Mouse (Mus musculus) kidney, adult 2 months (tissue): ENCODE data around the gene Gemin7. TPM values are rescaled to one million over a fixed set of nuclear protein-coding genes. Genes with fewer than 3 reads are reported as not detected.

Source experiments
- DNase-seq: peaks from one replicate; pipeline ENCODE4 v3.0.0; 2021
- H3K27ac ChIP-seq: fragments of 200-500 bp; 2 replicates; pipeline ENCODE4 v1.5.1; 2012; ENCODE audit warnings: low read depth, low read length, control low read depth, inconsistent platforms; ENCODE audit not compliant: insufficient read depth
- H3K27me3 ChIP-seq: fragments of 200-500 bp; replicated peaks from 2 replicates; pipeline ENCODE4 v1.6.1; 2012; ENCODE audit warnings: mild to moderate bottlenecking, moderate library complexity, low read length, inconsistent platforms; ENCODE audit not compliant: control insufficient read depth, insufficient read depth
- H3K36me3 ChIP-seq: fragments of 200-500 bp; 2 replicates; pipeline ENCODE4 v1.6.1; 2012; ENCODE audit warnings: mild to moderate bottlenecking, moderate library complexity, low read length, inconsistent platforms; ENCODE audit not compliant: control insufficient read depth, insufficient read depth
- H3K4me1 ChIP-seq: fragments of 200-500 bp; 2 replicates; pipeline ENCODE4 v1.6.1; 2011; ENCODE audit warnings: low read length; ENCODE audit not compliant: control insufficient read depth, insufficient read depth
- H3K4me3 ChIP-seq: fragments of 200-500 bp; 2 replicates; pipeline ENCODE4 v1.5.1; 2011; ENCODE audit warnings: mild to moderate bottlenecking, low read depth, low read length, control low read depth; ENCODE audit not compliant: insufficient read depth
- CTCF ChIP-seq: fragments of 200-500 bp; conservative IDR thresholded peaks from 2 replicates; pipeline ENCODE4 v1.5.1; 2011; ENCODE audit warnings: low read depth, mild to moderate bottlenecking, control low read depth, low read length, moderate library complexity, mixed read lengths; ENCODE audit not compliant: insufficient read depth, insufficient read length
- POLR2A ChIP-seq: fragments of 200-500 bp; IDR thresholded peaks from one replicate; pipeline ENCODE4 v1.6.1; 2011; ENCODE audit warnings: low read depth, low read length, control low read depth
- WGBS: fragments of 180-500 bp; shearing (Covaris S2); methylation state at CpG from one replicate; pipeline ENCODE4 v1.1.7; 2018; 5-methylcytosine and 5-hydroxymethylcytosine counted together
- polyA plus RNA-seq: library from polyadenylated mRNA; depleted of rRNA; stranded (reverse); fragments of >200 nt; gene quantifications from 2 replicates; pipeline ENCODE4 v1.2.3, GENCODE M21; 2012

Gene Gemin7
- polyA plus RNA-seq, 1 experiment: 143 TPM

DNA sequence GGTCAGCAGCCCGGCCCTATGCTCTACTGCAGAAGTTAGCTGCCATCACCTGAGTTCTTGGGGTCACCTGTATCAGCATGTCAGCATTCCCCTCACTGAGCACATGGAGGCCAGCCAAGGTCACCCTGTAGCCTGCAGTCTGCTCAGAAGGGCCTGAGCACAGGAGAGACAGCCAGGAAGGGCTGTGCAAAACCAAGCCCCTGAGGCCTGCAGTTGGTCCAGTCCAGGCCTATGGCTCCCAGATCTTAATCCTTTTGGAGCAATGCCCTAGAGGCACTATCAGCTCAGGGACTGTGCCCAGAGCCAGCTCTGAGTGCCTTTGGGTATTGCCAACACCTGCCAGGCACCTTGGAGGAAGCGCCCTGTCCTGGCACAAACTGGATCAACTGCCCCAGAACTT lies 20.3 kb downstream of the Gemin7 start:
- Histone ChIP-seq H3K4me3 (no peak overlapping the region), H3K27me3 (no peaks in the 10 kb centered on the region), H3K27ac (no peak overlapping the region), H3K4me1 (peaks cover 34% of the 10 kb centered on the region), H3K36me3 (no peaks in the 10 kb centered on the region)
- WGBS: 60% methylated on average over 2 of the region's 2 CpGs
- peak; percentile 69 for DNase-seq
- TF ChIP-seq CTCF (no peak), POLR2A (no peak)

DNA sequence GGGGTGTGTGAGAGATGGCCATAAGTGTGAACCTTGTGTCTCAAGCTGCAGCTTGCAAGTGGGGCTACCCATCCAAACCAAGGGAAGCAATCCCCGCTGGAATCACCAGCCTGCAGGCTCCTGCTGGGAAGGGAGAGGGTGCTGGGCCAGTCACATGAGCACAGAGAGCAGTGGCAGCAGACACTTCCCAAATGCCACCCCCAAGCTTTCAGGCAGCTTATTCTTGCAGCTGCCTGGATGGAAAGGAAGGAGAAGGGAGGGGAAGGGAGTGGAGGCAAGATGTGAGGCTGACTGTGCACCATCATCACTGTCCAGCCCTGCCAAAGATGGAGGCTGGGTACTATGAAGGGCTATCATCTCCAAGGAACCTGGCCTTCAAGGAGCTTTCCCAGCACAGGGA lies 23.2 kb downstream of the Gemin7 start:
- Histone ChIP-seq H3K27me3 (no peaks in the 10 kb centered on the region), H3K36me3 (no peaks in the 10 kb centered on the region), H3K4me1 (peaks cover 30% of the 10 kb centered on the region), H3K4me3 (no peak overlapping the region), H3K27ac (no peak overlapping the region)
- TF ChIP-seq POLR2A (no peak), CTCF (no peak)
- no peak for DNase-seq
- 63% methylated on average over 1 of the region's 1 CpGs for WGBS

DNA sequence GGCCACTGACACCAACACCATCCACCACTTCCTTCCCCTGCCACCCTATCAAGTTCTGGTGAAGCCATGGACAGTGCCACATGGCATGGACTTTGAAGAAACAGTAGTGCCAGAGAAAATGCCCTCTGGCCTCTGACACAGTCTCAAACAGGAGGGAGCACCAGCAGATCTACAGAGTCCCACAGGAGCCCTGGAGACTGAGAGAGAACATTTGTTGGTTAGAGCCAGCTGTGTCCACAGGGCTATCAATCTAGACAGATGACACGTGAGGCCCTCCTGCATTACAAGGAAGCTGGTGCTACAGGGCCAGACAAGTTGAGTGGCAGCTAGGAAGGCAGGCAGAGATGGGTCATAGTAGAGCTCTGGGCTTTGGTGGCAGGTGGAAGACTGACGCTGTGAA lies 25.0 kb downstream of the Gemin7 start:
- Histone ChIP-seq H3K36me3 (no peaks in the 10 kb centered on the region), H3K27me3 (no peaks in the 10 kb centered on the region), H3K4me3 (no peak overlapping the region), H3K27ac (no peak overlapping the region), H3K4me1 (peaks cover 15% of the 10 kb centered on the region)
- no peak for DNase-seq
- 43% methylated on average over 2 of the region's 2 CpGs for WGBS
- TF ChIP-seq CTCF: no peak
- no peak for TF ChIP-seq POLR2A

DNA sequence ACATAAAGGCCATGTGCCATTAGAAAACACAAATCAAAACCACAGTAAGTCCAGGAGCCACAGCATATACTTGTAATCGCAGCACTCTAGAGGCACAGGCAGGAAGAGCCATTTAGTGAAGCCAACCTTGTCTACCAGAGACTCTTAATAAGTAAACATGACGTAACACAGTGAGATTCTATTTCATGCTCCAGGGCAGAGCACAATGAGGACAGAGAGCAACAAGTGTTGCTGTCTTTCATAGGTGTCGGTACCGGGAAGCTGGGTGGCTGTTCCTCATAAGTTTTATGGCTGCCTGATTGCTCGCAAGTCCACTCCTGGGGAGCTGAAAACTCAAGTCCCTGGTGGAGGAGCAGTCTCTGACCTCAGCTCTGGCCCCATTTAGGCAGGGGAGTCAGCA lies 25.8 kb downstream of the Gemin7 start:
- DNase-seq: no peak
- Histone ChIP-seq H3K4me3 (no peak overlapping the region), H3K4me1 (peaks cover 10% of the 10 kb centered on the region), H3K27me3 (no peaks in the 10 kb centered on the region), H3K36me3 (no peaks in the 10 kb centered on the region), H3K27ac (no peak overlapping the region)
- TF ChIP-seq POLR2A: no peak
- TF ChIP-seq CTCF: no peak
- WGBS: 53% methylated on average over 5 of the region's 5 CpGs

DNA sequence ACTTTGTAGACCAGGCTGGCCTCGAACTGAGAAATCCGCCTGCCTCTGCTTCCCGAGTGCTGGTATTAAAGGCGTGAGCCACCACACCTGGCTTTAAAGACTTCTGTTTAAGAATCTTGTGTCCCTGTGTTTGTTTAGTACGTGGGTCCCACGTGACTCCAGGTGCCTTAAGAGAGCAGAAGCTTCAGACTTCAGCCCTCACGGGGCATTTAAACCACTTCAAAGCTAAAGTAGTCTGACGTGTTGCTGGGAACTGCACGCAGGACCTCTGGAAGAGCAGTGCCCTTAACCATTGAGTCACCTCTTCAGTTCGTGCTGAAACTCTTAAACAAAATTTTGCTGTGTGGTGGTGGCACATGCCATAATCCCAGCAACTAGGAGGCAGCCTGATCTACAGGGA lies 28.0 kb downstream of the Gemin7 start:
- Histone ChIP-seq H3K27me3 (no peaks in the 10 kb centered on the region), H3K4me3 (no peak overlapping the region), H3K4me1 (peaks cover 15% of the 10 kb centered on the region), H3K27ac (no peak overlapping the region), H3K36me3 (no peaks in the 10 kb centered on the region)
- no peak for TF ChIP-seq POLR2A
- TF ChIP-seq CTCF: no peak
- DNase-seq: no peak
- WGBS: 81% methylated on average over 10 of the region's 10 CpGs

DNA sequence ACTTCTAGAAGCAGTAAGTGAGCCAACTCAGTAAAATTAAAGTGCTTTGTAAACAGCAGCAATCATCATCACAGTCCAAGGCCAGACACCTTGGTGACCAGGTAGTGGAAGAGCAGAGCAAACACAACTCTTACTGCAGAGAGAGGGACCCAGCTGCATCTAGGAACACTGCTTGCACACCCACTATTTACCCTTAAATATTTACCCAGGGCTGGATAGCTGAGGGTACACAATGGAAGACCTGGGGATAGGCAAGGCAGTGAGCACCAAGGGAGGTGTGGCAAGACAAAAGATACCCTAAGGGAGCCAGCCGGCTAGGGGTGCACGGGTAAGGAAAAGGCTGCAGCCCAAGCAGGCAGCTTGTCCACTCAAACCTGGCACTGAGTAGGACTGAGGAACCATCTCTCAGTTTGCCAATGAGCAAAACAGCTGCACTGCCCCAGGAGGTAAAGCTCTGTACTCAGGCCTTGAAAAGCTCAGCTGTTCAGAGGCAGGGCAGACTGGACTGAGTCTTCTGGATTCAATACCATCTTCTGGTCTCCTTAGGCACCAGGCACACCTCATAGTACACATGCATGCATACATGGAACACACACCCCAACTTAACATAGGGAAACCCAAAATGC lies 29.9 kb downstream of the Gemin7 start:
- Histone ChIP-seq H3K27ac (no peak overlapping the region), H3K4me1 (peaks cover 19% of the 10 kb centered on the region), H3K4me3 (no peak overlapping the region), H3K36me3 (no peaks in the 10 kb centered on the region), H3K27me3 (no peaks in the 10 kb centered on the region)
- TF ChIP-seq CTCF (no peak), POLR2A (no peak)
- WGBS: 67% methylated on average over 2 of the region's 2 CpGs
- no peak for DNase-seq

DNA sequence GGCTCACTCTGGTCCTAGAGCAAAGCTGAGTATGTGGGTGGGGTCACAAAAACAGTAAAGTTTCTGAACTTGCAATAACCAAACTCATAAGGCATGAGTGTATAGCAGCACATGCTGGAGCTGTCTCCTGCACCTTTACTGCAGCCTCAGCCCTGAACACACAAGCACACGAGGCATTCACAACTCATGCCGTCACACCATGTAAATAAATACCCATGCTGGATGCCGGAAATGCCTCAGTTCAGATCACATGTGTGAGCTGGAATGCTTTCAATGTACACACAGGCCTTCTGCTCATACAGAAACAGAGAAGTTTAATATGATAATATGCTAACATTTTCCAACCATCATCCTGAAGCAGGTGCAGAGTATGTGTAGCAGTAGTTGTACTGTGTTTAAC lies 31.4 kb downstream of the Gemin7 start:
- Histone ChIP-seq H3K27ac (no peak overlapping the region), H3K4me1 (peaks cover 28% of the 10 kb centered on the region), H3K4me3 (no peak overlapping the region), H3K36me3 (no peaks in the 10 kb centered on the region), H3K27me3 (no peaks in the 10 kb centered on the region)
- 19% methylated on average over 3 of the region's 3 CpGs for WGBS
- DNase-seq: no peak
- TF ChIP-seq POLR2A: no peak
- TF ChIP-seq CTCF: no peak

DNA sequence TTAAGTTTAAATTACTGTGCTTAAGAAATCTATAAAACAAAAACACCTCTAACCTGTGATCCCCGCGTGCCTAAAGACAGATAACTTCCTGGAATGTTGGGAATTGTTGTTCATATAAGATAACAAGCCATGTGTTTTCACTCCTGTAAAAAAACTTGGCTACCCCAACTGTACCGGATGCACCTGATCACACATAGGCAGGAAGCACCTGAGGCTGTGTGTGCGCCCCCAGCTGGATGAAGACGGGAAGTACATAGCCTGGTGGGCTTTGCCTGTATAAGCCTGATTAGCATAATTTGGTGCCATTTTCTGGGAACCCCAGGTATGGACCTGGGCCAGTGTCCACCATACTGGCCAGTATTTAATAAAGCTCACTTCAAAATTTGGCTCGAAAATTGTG lies 33.8 kb downstream of the Gemin7 start:
- H3K27me3 ChIP-seq: no peaks in the 10 kb centered on the region
- DNase-seq: no peak
- H3K4me3 ChIP-seq: no peak overlapping the region
- no peak overlapping the region for H3K27ac ChIP-seq
- peaks cover 32% of the 10 kb centered on the region for H3K4me1 ChIP-seq
- WGBS: 46% methylated on average over 6 of the region's 6 CpGs
- H3K36me3 ChIP-seq: no peaks in the 10 kb centered on the region
- TF ChIP-seq CTCF (peak; percentile 50), POLR2A (no peak)
